Mouse (Mus musculus): ENCODE measurements at regions not wholly inside any gene's neighbourhood (a gene's known extent, or its start where the extent isn't known, plus 50 kb on each side); places are given as distances from the start of the nearest gene placed in this dataset.
A peak's percentile ranks its signal among the peaks of the same experiment; 100 is the strongest.

DNA sequence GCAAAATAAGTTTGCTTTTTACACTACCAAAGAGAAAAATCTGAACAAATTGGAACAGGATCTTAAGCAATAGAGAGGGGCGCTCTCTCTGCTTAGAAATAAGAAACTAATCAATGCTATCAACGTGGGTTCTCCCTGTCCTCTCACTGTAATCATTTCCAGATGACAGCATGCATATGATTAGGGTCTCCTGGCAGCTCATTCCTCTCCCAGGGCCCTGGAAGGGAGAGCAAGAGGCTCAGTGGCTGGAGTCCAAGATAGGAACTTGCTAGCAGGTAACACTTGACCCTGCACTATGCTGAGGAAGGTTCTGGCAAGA, 146.5 kb upstream of the Jarid2 start:
- Histone ChIP-seq H3K27ac (ENCODE audit: low read depth) (no peak overlapping the region), H3K9me3 (ENCODE audit: low read length) (peaks cover 3% of the 10 kb centered on the region; the same call in 1 of the 2 replicates), H3K27me3 (ENCODE audit: insufficient read depth, low read length) (no peaks in the 10 kb centered on the region), H3K4me2 (ENCODE audit: low read depth, low read length) (peak overlapping the region; percentile 44; the same call in 1 of the 2 replicates), H3K36me3 (replicated peaks; ENCODE audit: insufficient read depth, low read length) (no peaks in the 10 kb centered on the region), H3K4me1 (ENCODE audit: insufficient read depth) (peaks cover 3% of the 10 kb centered on the region; the same call in 1 of the 2 replicates), H3K9ac (replicated peaks) (no peak overlapping the region), H3K4me3 (ENCODE audit: low read depth, low read length) (no peak overlapping the region)
- TF ChIP-seq EP300 (IDR thresholded peaks at IDR 0.05; ENCODE audit: low read depth) (no peak), CTCF (IDR thresholded peaks at IDR 0.05; ENCODE audit: low read depth) (no peak)
- ATAC-seq, result no peak
- 47% methylated on average over 2 of the region's 2 CpGs for WGBS (ENCODE audit: insufficient replicate concordance)
- DNase-seq, result no peak

DNA sequence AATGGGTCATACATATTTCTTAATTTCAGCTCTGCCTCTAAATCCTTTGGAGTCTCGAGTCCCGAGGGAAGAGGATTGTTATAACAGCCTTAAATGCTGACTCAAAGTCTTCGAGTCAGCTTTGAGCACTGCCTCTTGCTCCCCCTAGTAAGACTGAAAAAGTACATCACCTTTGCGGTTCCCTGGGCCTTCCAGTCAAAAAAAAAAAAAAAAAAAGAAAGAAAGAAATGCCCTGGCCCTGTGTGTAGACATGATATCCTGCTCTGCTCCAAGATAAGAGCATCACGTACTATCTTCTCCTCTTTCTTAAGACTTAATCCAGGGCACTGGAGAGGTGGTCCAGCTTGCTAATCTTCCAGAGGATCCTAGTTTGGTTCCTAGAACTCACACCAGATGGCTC, 145.7 kb upstream of the Jarid2 start:
- 62% methylated on average over 5 of the region's 5 CpGs for WGBS (ENCODE audit: insufficient replicate concordance)
- H3K36me3 ChIP-seq (replicated peaks; ENCODE audit: insufficient read depth, low read length), result no peaks in the 10 kb centered on the region
- no peak overlapping the region for H3K27ac ChIP-seq (ENCODE audit: low read depth)
- H3K9ac ChIP-seq (replicated peaks), result no peak overlapping the region
- no peaks in the 10 kb centered on the region for H3K27me3 ChIP-seq (ENCODE audit: insufficient read depth, low read length)
- H3K4me2 ChIP-seq (ENCODE audit: low read depth, low read length), result no peak overlapping the region
- no peak overlapping the region for H3K4me3 ChIP-seq (ENCODE audit: low read depth, low read length)
- H3K9me3 ChIP-seq (ENCODE audit: low read length), result peaks cover 3% of the 10 kb centered on the region; the same call in 1 of the 2 replicates
- DNase-seq (no peak), ATAC-seq (no peak)
- peaks cover 3% of the 10 kb centered on the region; the same call in 1 of the 2 replicates for H3K4me1 ChIP-seq (ENCODE audit: insufficient read depth)
- TF ChIP-seq CTCF (IDR thresholded peaks at IDR 0.05; ENCODE audit: low read depth) (no peak), EP300 (IDR thresholded peaks at IDR 0.05; ENCODE audit: low read depth) (no peak)

DNA sequence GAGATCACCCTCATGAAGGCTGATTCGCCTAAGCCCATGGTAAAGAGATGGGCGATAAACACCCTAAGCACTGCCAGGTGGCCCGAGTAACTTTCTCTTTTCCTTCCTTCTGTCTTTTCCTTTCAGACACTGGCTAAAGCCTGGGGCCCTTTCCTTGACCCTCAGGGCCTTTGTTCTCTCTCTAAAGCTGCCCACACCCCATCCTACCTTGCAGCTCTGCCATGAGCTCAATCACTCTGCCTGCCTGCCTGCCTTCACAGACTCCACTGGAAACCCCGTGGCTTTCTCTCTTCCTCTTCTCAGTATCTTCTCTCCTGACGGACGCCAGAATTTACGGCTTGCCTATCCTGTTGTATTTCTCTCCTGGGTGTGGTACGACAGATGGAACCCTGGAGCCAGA, 145.1 kb upstream of the Jarid2 start:
- WGBS (ENCODE audit: insufficient replicate concordance), result 31% methylated on average over 8 of the region's 8 CpGs
- Histone ChIP-seq H3K27me3 (ENCODE audit: insufficient read depth, low read length) (no peaks in the 10 kb centered on the region), H3K9me3 (ENCODE audit: low read length) (no peaks in the 10 kb centered on the region), H3K4me3 (ENCODE audit: low read depth, low read length) (no peak overlapping the region), H3K4me2 (ENCODE audit: low read depth, low read length) (no peak overlapping the region), H3K27ac (ENCODE audit: low read depth) (no peak overlapping the region), H3K9ac (replicated peaks) (no peak overlapping the region), H3K36me3 (replicated peaks; ENCODE audit: insufficient read depth, low read length) (no peaks in the 10 kb centered on the region), H3K4me1 (ENCODE audit: insufficient read depth) (peaks cover 3% of the 10 kb centered on the region; the same call in 1 of the 2 replicates)
- ATAC-seq, result no peak
- no peak for TF ChIP-seq CTCF (IDR thresholded peaks at IDR 0.05; ENCODE audit: low read depth)
- no peak for TF ChIP-seq EP300 (IDR thresholded peaks at IDR 0.05; ENCODE audit: low read depth)
- DNase-seq, result no peak

DNA sequence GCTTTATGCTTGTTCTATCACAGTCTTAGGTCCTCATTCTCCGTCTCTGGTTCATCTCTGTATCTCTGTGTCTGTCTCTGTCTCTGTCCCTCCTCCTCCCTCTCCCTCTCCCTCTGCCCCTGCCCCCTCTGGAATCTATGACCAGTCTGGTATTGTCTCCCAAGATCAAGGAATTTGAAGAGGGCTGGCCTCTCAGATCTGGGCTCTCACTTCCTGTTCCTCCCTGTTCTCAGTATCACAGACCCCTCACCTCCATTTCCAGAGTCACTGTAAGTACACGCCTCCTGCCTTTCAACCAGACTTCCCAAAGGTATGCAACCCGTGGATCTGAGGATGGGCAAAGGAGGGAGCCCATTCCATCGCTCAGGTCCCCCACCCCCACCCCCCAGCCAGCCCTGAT, 144.7 kb upstream of the Jarid2 start:
- Histone ChIP-seq H3K4me3 (ENCODE audit: low read depth, low read length) (no peak overlapping the region), H3K9me3 (ENCODE audit: low read length) (no peaks in the 10 kb centered on the region), H3K4me1 (ENCODE audit: insufficient read depth) (peaks cover 3% of the 10 kb centered on the region; the same call in 1 of the 2 replicates), H3K27me3 (ENCODE audit: insufficient read depth, low read length) (no peaks in the 10 kb centered on the region), H3K9ac (replicated peaks) (no peak overlapping the region), H3K36me3 (replicated peaks; ENCODE audit: insufficient read depth, low read length) (no peaks in the 10 kb centered on the region), H3K27ac (ENCODE audit: low read depth) (no peak overlapping the region), H3K4me2 (ENCODE audit: low read depth, low read length) (no peak overlapping the region)
- WGBS (ENCODE audit: insufficient replicate concordance), result 55% methylated on average over 4 of the region's 4 CpGs
- TF ChIP-seq EP300 (IDR thresholded peaks at IDR 0.05; ENCODE audit: low read depth) (no peak), CTCF (IDR thresholded peaks at IDR 0.05; ENCODE audit: low read depth) (no peak)
- ATAC-seq, result no peak
- DNase-seq, result no peak

DNA sequence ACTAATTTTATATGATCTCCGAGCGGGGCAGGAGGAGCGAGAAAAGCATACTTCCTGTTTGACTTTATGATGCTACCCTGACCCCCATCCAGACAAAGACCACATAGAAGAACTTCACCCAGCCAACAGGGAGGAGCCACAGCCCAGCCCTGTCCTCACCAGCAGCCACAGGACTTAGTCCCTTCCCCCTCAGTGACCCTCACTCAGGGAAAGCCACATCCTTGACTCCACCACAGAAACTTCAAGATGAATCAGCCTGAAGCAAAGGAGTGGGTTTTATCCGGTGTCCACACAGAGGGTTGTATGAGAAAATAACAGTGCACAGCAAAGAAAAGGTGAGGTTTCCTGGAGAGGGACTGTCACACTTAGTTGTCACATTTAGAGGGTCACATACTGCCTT, 141.4 kb upstream of the Jarid2 start:
- no peaks in the 10 kb centered on the region for H3K27me3 ChIP-seq (ENCODE audit: insufficient read depth, low read length)
- no peaks in the 10 kb centered on the region for H3K9me3 ChIP-seq (ENCODE audit: low read length)
- TF ChIP-seq CTCF (IDR thresholded peaks at IDR 0.05; ENCODE audit: low read depth) (no peak), EP300 (IDR thresholded peaks at IDR 0.05; ENCODE audit: low read depth) (no peak)
- no peak overlapping the region for H3K27ac ChIP-seq (ENCODE audit: low read depth)
- H3K36me3 ChIP-seq (replicated peaks; ENCODE audit: insufficient read depth, low read length), result no peaks in the 10 kb centered on the region
- no peak overlapping the region for H3K4me2 ChIP-seq (ENCODE audit: low read depth, low read length)
- ATAC-seq (no peak), DNase-seq (no peak)
- H3K4me3 ChIP-seq (ENCODE audit: low read depth, low read length), result no peak overlapping the region
- 32% methylated on average over 4 of the region's 4 CpGs for WGBS (ENCODE audit: insufficient replicate concordance)
- no peak overlapping the region for H3K9ac ChIP-seq (replicated peaks)
- no peaks in the 10 kb centered on the region; the same call in 1 of the 2 replicates for H3K4me1 ChIP-seq (ENCODE audit: insufficient read depth)

DNA sequence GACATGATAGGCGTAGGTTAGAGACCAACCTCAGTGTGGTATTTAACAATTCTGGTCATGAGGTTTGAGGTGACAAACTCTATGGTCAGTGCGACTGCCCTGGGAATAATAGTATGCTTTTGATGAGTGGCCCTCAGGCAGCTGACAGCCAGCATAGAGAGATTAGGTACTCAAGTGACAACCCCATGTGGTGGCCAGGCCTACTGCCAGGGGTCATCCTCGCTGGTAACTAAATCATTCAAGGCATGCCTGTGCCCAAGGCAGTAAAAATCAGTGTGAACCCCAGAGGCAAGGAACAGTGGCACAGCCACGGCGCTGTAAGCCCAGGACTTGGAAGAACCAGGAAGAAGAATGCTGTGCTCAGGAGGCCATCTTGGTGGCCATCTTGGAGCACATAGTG, 134.6 kb upstream of the Jarid2 start:
- Histone ChIP-seq H3K4me2 (ENCODE audit: low read depth, low read length) (no peak overlapping the region), H3K9me3 (ENCODE audit: low read length) (no peaks in the 10 kb centered on the region), H3K27ac (ENCODE audit: low read depth) (no peak overlapping the region), H3K9ac (replicated peaks) (no peak overlapping the region), H3K4me1 (ENCODE audit: insufficient read depth) (no peaks in the 10 kb centered on the region), H3K27me3 (ENCODE audit: insufficient read depth, low read length) (no peaks in the 10 kb centered on the region), H3K4me3 (ENCODE audit: low read depth, low read length) (no peak overlapping the region), H3K36me3 (replicated peaks; ENCODE audit: insufficient read depth, low read length) (no peaks in the 10 kb centered on the region)
- ATAC-seq (no peak), DNase-seq (no peak)
- 84% methylated on average over 5 of the region's 5 CpGs for WGBS (ENCODE audit: insufficient replicate concordance)
- TF ChIP-seq EP300 (IDR thresholded peaks at IDR 0.05; ENCODE audit: low read depth) (no peak), CTCF (IDR thresholded peaks at IDR 0.05; ENCODE audit: low read depth) (no peak)

DNA sequence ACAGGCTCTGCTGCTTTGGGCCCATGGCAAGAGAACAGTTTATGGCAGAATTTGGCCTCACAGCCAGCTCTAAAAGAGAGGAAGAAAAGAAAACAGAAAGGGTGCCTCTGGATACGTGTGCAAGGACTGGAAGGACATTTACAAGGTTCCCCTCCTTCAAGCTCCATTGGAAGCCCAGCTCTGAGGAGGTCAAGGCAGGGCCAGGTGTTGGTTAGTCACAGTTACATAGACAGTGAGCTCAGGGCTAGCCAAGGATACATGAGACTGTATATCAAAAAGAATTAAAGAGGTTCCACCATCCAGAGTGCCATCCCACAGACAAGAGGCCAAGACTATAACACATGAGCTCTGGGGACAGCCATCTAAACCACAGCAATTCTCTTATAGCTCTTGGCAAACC, 131.6 kb upstream of the Jarid2 start:
- no peak for ATAC-seq
- Histone ChIP-seq H3K4me2 (ENCODE audit: low read depth, low read length) (no peak overlapping the region), H3K27me3 (ENCODE audit: insufficient read depth, low read length) (no peaks in the 10 kb centered on the region), H3K4me1 (ENCODE audit: insufficient read depth) (no peaks in the 10 kb centered on the region), H3K4me3 (ENCODE audit: low read depth, low read length) (no peak overlapping the region), H3K36me3 (replicated peaks; ENCODE audit: insufficient read depth, low read length) (no peaks in the 10 kb centered on the region), H3K27ac (ENCODE audit: low read depth) (no peak overlapping the region), H3K9me3 (ENCODE audit: low read length) (no peaks in the 10 kb centered on the region), H3K9ac (replicated peaks) (no peak overlapping the region)
- WGBS (ENCODE audit: insufficient replicate concordance), result 79% methylated on average over 1 of the region's 1 CpGs
- TF ChIP-seq CTCF (IDR thresholded peaks at IDR 0.05; ENCODE audit: low read depth) (no peak), EP300 (IDR thresholded peaks at IDR 0.05; ENCODE audit: low read depth) (no peak)
- no peak for DNase-seq
